Mouse (Mus musculus) testis, adult 2 months (tissue): ENCODE measurements around the gene Hist1h2ap. TPM values are rescaled to one million over a fixed set of nuclear protein-coding genes. Genes with fewer than 3 reads are reported as not detected.

ENCODE experiments used
- H3K27ac ChIP-seq: fragments of 200-500 bp; 2 replicates; pipeline ENCODE4 v1.5.1; 2012; ENCODE audit warnings: low read depth, low read length; ENCODE audit not compliant: control insufficient read depth, insufficient read depth
- H3K27me3 ChIP-seq: fragments of 200-500 bp; 2 replicates; pipeline ENCODE4 v1.6.1; 2012; ENCODE audit warnings: mild to moderate bottlenecking, low read length, moderate library complexity; ENCODE audit not compliant: control insufficient read depth, insufficient read depth
- H3K36me3 ChIP-seq: fragments of 200-500 bp; 2 replicates; pipeline ENCODE4 v1.6.1; 2012; ENCODE audit warnings: mild to moderate bottlenecking, low read length; ENCODE audit not compliant: control insufficient read depth, insufficient read depth
- H3K4me1 ChIP-seq: fragments of 200-500 bp; 2 replicates; pipeline ENCODE4 v1.6.1; 2012; ENCODE audit warnings: low read length; ENCODE audit not compliant: control insufficient read depth, insufficient read depth
- H3K4me3 ChIP-seq: fragments of 200-500 bp; 2 replicates; pipeline ENCODE4 v1.5.1; 2012; ENCODE audit warnings: low read depth, mild to moderate bottlenecking, low read length, moderate library complexity, mixed read lengths; ENCODE audit not compliant: control insufficient read depth
- CTCF ChIP-seq: fragments of 200-500 bp; IDR thresholded peaks from 2 replicates; pipeline ENCODE4 v1.5.1; 2012; ENCODE audit warnings: low read depth, mild to moderate bottlenecking, inconsistent platforms, low read length, moderate library complexity; ENCODE audit not compliant: control insufficient read depth, insufficient read depth, insufficient replicate concordance
- POLR2A ChIP-seq: fragments of 200-500 bp; IDR thresholded peaks from 2 replicates; pipeline ENCODE4 v1.6.1; 2012; ENCODE audit warnings: low read depth, mild to moderate bottlenecking, inconsistent platforms, low read length, moderate library complexity; ENCODE audit not compliant: control insufficient read depth
- polyA plus RNA-seq: library from polyadenylated mRNA; depleted of rRNA; stranded (reverse); fragments of >200 nt; gene quantifications from 2 replicates; pipeline ENCODE4 v1.2.3, GENCODE M21; 2012; rRNA removed

Hist1h2ap gene
- polyA plus RNA-seq, 1 experiment, result 7.4 TPM

DNA sequence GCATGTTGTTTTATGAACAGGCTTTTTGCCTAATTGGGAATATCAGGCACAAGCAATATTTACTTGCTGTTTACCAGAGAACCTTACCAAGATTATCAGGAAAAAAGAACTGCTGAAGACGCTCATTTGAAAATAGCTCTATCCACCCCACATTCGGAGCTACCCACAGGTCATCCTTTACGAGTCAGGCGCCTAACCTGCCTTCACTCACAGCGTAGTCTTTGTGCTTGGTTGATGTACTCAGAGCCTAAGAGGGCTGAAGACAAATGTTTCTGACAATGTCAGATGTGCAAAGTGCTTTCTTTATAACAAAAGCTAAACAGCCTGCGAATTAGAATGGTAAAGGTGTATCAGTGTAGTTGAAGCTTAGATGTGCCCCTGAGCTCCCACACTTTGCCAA, 49.0 kb downstream of the Hist1h2ap start:
- peaks cover 2% of the 10 kb centered on the region; the same call in 1 of the 2 replicates for H3K27me3 ChIP-seq
- H3K27ac ChIP-seq, result no peak overlapping the region
- no peaks in the 10 kb centered on the region for H3K36me3 ChIP-seq
- TF ChIP-seq POLR2A, result no peak
- no peak for TF ChIP-seq CTCF
- H3K4me3 ChIP-seq, result no peak overlapping the region
- peaks cover 13% of the 10 kb centered on the region for H3K4me1 ChIP-seq

DNA sequence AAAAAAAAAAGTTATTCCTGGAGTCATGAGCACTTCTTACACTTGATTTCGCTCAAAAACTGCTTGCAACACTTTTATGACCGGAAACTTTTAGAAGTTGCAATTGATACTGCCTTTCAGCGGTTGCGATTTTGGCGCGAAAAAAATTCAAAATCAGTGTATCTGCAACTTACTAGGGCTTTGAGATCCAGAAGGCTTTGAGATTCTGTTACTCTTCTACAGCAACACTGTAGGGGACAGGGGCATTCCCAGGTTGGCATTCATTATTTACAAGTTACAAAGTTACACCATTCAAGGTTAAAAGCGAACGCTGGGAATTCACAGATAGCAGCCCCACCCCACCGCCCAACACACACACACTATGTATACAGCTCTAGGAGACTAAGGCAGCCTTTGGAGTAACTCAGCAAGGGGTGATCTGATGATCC, 49.6 kb downstream of the Hist1h2ap start:
- H3K27ac ChIP-seq, result no peak overlapping the region
- no peaks in the 10 kb centered on the region for H3K36me3 ChIP-seq
- H3K27me3 ChIP-seq, result peaks cover 2% of the 10 kb centered on the region; the same call in 1 of the 2 replicates
- peaks cover 17% of the 10 kb centered on the region for H3K4me1 ChIP-seq
- TF ChIP-seq POLR2A (no peak), CTCF (no peak)
- H3K4me3 ChIP-seq, result no peak overlapping the region

DNA sequence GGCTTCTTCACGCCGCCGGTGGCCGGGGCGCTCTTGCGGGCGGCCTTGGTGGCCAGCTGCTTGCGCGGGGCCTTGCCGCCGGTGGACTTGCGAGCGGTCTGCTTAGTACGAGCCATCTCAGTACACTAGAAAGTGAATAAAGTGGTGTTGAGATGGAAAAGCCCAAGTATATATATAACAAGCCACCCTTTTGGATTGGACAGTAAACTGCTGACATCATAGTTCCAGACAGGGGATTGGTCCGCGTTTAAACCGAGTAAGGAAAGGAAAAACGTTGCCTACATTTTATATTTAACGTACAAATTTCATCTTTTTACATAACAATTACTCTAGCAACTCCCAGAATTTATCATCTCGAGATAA, 50.1 kb downstream of the Hist1h2ap start, which contains the start of gene Hist1h3i:
TSS of gene Hist1h3i (minus strand) at position 116 of the 363 bp plus-strand sequence.
- no peaks in the 10 kb centered on the region for H3K36me3 ChIP-seq
- peaks cover 17% of the 10 kb centered on the region for H3K4me1 ChIP-seq
- H3K27ac ChIP-seq, result peak within 1 kb of the TSS; percentile 25; the same call in 1 of the 2 replicates
- TF ChIP-seq CTCF (no peak), POLR2A (no peak)
- peak within 1 kb of the TSS; percentile 36 for H3K4me3 ChIP-seq
- peaks cover 2% of the 10 kb centered on the region; the same call in 1 of the 2 replicates for H3K27me3 ChIP-seq

Other genes with a start within 250 kb of the Hist1h2ap start
- not detected in 2 replicates for gene Olfr1362, start 219.5 kb downstream of the Hist1h2ap start, polyA plus RNA-seq
- 0.04 TPM in 1 of 2 replicates, not detected in the other for gene Olfr11, start 191.0 kb downstream of the Hist1h2ap start, polyA plus RNA-seq
- 0.19 TPM in 1 of 2 replicates, not detected in the other for gene Olfr1361, start 170.1 kb downstream of the Hist1h2ap start, polyA plus RNA-seq
- gene Olfr1360, start 156.1 kb downstream of the Hist1h2ap start, polyA plus RNA-seq, result 0.07 TPM in 1 of 2 replicates, not detected in the other
- gene Olfr1359, start 135.4 kb downstream of the Hist1h2ap start, polyA plus RNA-seq, result 0.35 and 0.38 TPM in 2 replicates
- 3.2 and 3.6 TPM in 2 replicates for gene Hist1h2bl, start 117.4 kb downstream of the Hist1h2ap start, polyA plus RNA-seq
- 2.0 and 6.1 TPM in 2 replicates for gene Hist1h2ai, start 117.1 kb downstream of the Hist1h2ap start, polyA plus RNA-seq
- 14.7 and 20.5 TPM in 2 replicates for gene Hist1h3h, start 115.8 kb downstream of the Hist1h2ap start, polyA plus RNA-seq
- 6.1 and 6.2 TPM in 2 replicates for gene Hist1h2bm, start 111.5 kb downstream of the Hist1h2ap start, polyA plus RNA-seq
- gene Hist1h4j, start 98.4 kb downstream of the Hist1h2ap start, polyA plus RNA-seq, result 6.1 and 7.6 TPM in 2 replicates
- 37.3 and 40.8 TPM in 2 replicates for gene Hist1h4k, start 83.0 kb downstream of the Hist1h2ap start, polyA plus RNA-seq
- 2.4 and 3.9 TPM in 2 replicates for gene Hist1h2ak, start 79.7 kb downstream of the Hist1h2ap start, polyA plus RNA-seq
- gene Hist1h2bn, start 79.4 kb downstream of the Hist1h2ap start, polyA plus RNA-seq, result 2.3 and 3.0 TPM in 2 replicates
- 0.36 TPM in 1 of 2 replicates, not detected in the other for gene Hist1h1b, start 52.9 kb downstream of the Hist1h2ap start, polyA plus RNA-seq
- gene Hist1h3i, start 50.1 kb downstream of the Hist1h2ap start, polyA plus RNA-seq, result 5.8 and 7.4 TPM in 2 replicates
- 1.8 and 2.1 TPM in 2 replicates for gene Hist1h2an, start 46.3 kb downstream of the Hist1h2ap start, polyA plus RNA-seq
- gene Hist1h2bp, start 46.0 kb downstream of the Hist1h2ap start, polyA plus RNA-seq, result 155 and 156 TPM in 2 replicates
- 28.8 and 32.6 TPM in 2 replicates for gene Hist1h2bq, start 23.3 kb downstream of the Hist1h2ap start, polyA plus RNA-seq
- not detected in 2 replicates for gene Hist1h2ao, start 23.0 kb downstream of the Hist1h2ap start, polyA plus RNA-seq
- not detected in 2 replicates for gene Hist1h4m, start 21.8 kb downstream of the Hist1h2ap start, polyA plus RNA-seq
- 32.2 and 38.8 TPM in 2 replicates for gene Hist1h4n, start 1.3 kb downstream of the Hist1h2ap start, polyA plus RNA-seq
- gene Hist1h2br, start 236 bp upstream of the Hist1h2ap start, polyA plus RNA-seq, result 26.8 and 30.6 TPM in 2 replicates
- gene Zfp184, start 111.6 kb upstream of the Hist1h2ap start, polyA plus RNA-seq, result 2.7 and 2.8 TPM in 2 replicates
- 128 and 157 TPM in 2 replicates for gene Pom121l2, start 147.7 kb upstream of the Hist1h2ap start, polyA plus RNA-seq
- gene Prss16, start 176.2 kb upstream of the Hist1h2ap start, polyA plus RNA-seq, result 0.05 and 0.22 TPM in 2 replicates
- 1.8 and 3.7 TPM in 2 replicates for gene Hist1h2ah, start 202.1 kb upstream of the Hist1h2ap start, polyA plus RNA-seq
- 10.0 and 11.3 TPM in 2 replicates for gene Hist1h2bk, start 202.4 kb upstream of the Hist1h2ap start, polyA plus RNA-seq
- gene Hist1h4i, start 207.9 kb upstream of the Hist1h2ap start, polyA plus RNA-seq, result 3.7 and 6.6 TPM in 2 replicates
- 4.8 and 6.5 TPM in 2 replicates for gene Hist1h2ag, start 209.4 kb upstream of the Hist1h2ap start, polyA plus RNA-seq
- 7.9 and 8.5 TPM in 2 replicates for gene Hist1h2bj, start 209.7 kb upstream of the Hist1h2ap start, polyA plus RNA-seq